Mouse (Mus musculus) myocyte (in vitro differentiated cells): ENCODE measurements around the gene Tktl1. TPM values are rescaled to one million over a fixed set of nuclear protein-coding genes. Genes with fewer than 3 reads are reported as not detected.
"Not testable (repeated sequence)": the region's sequence is repeated elsewhere in the genome, so short reads cannot be mapped to it uniquely, and the experiment has no call there.

Experiments
- H3K27me3 ChIP-seq: one replicate; pipeline ENCODE4 v1.6.1; 2011; ENCODE audit not compliant: control insufficient read depth, insufficient read depth, insufficient read length
- H3K36me3 ChIP-seq: one replicate; pipeline ENCODE4 v1.6.1; 2011; ENCODE audit not compliant: control insufficient read depth, insufficient read depth
- H3K4me2 ChIP-seq: one replicate; pipeline ENCODE4 v1.6.1; 2011; ENCODE audit warnings: low read depth, control low read depth
- H3K4me3 ChIP-seq: one replicate; pipeline ENCODE4 v1.5.1; 2011; ENCODE audit warnings: mild to moderate bottlenecking, control low read depth, moderate library complexity
- H3K79me2 ChIP-seq: one replicate; pipeline ENCODE4 v1.6.1; 2011; ENCODE audit not compliant: control insufficient read depth, insufficient read depth
- H3ac ChIP-seq: one replicate; pipeline ENCODE4 v1.6.1; 2011; ENCODE audit not compliant: control insufficient read depth, insufficient read length
- CEBPB ChIP-seq: IDR thresholded peaks from 2 replicates; pipeline ENCODE4 v1.6.1; 2011; ENCODE audit warnings: mild to moderate bottlenecking, moderate library complexity; ENCODE audit not compliant: poor library complexity, insufficient read depth, severe bottlenecking
- E2F4 ChIP-seq: IDR thresholded peaks from one replicate; pipeline ENCODE4 v1.6.1; 2011; ENCODE audit warnings: mild to moderate bottlenecking, control low read depth, moderate library complexity; ENCODE audit not compliant: insufficient read depth
- MAX ChIP-seq: IDR thresholded peaks from one replicate; pipeline ENCODE4 v1.6.1; 2011; ENCODE audit warnings: low read depth, mild to moderate bottlenecking, control low read depth
- MYOD1 ChIP-seq, 3 experiments: IDR thresholded peaks; one replicate each; pipeline ENCODE4 v1.6.1; 2011; ENCODE audit warnings: control low read depth in 2 of 3, low read depth in 2 of 3, mild to moderate bottlenecking in 2 of 3, moderate library complexity in 1 of 3; ENCODE audit not compliant: insufficient read length in 2 of 3, control insufficient read depth in 1 of 3
- MYOG ChIP-seq, 3 experiments: IDR thresholded peaks; one replicate each; pipeline ENCODE4 v1.6.1; 2011; ENCODE audit warnings: control low read depth in 2 of 3, low read depth in 2 of 3, mild to moderate bottlenecking in 2 of 3; ENCODE audit not compliant: insufficient read length in 2 of 3, control insufficient read depth in 1 of 3, insufficient read depth in 1 of 3
- POLR2A ChIP-seq: IDR thresholded peaks from one replicate; pipeline ENCODE4 v1.6.1; 2011; ENCODE audit warnings: low read depth, mild to moderate bottlenecking, control low read depth, moderate library complexity; ENCODE audit not compliant: insufficient read length
- POLR2AphosphoS2 ChIP-seq: IDR thresholded peaks from one replicate; pipeline ENCODE4 v1.6.1; 2011; ENCODE audit warnings: low read depth, control low read depth; ENCODE audit not compliant: insufficient read length
- REST ChIP-seq: IDR thresholded peaks from one replicate; pipeline ENCODE4 v1.6.1; 2011; ENCODE audit warnings: mild to moderate bottlenecking, control low read depth, moderate library complexity; ENCODE audit not compliant: insufficient read depth, insufficient read length
- SRF ChIP-seq: IDR thresholded peaks from one replicate; pipeline ENCODE4 v1.6.1; 2011; ENCODE audit warnings: low read depth; ENCODE audit not compliant: control insufficient read depth, insufficient read length
- TCF12 ChIP-seq: IDR thresholded peaks from one replicate; pipeline ENCODE4 v1.6.1; 2011; ENCODE audit warnings: mild to moderate bottlenecking, control low read depth; ENCODE audit not compliant: poor library complexity, insufficient read depth, severe bottlenecking
- TCF3 ChIP-seq: IDR thresholded peaks from one replicate; pipeline ENCODE4 v1.6.1; 2011; ENCODE audit warnings: low read depth, control low read depth; ENCODE audit not compliant: insufficient read length
- USF1 ChIP-seq: IDR thresholded peaks from one replicate; pipeline ENCODE4 v1.6.1; 2011; ENCODE audit warnings: low read depth, mild to moderate bottlenecking, control low read depth, moderate library complexity
- polyA plus RNA-seq: library from polyadenylated mRNA; unstranded; fragments of >200 nt; fragmentation: generic; extraction: Trizol; gene quantifications from one replicate; pipeline ENCODE4 v1.2.1, GENCODE M21; 2012; ENCODE audit warnings: missing spikeins

Tktl1 gene
- polyA plus RNA-seq = not detected

- no peak within 1 kb of the TSS for H3K4me2 ChIP-seq
- H3ac ChIP-seq = no peak within 1 kb of the TSS
- TF ChIP-seq MYOD1 (IDR thresholded peaks at IDR 0.05; ENCODE audit: control insufficient read depth in 1 of 3, insufficient read length in 2 of 3, low read depth in 2 of 3) = no peak
- TF ChIP-seq CEBPB = no peak
- TF ChIP-seq SRF = no peak
- TF ChIP-seq E2F4 = no peak
- TF ChIP-seq POLR2A = no peak
- TF ChIP-seq TCF12 = no peak
- TF ChIP-seq TCF3 = no peak
- no peak for TF ChIP-seq MAX
- no peak for TF ChIP-seq MYOG (IDR thresholded peaks at IDR 0.05; ENCODE audit: control insufficient read depth in 1 of 3, insufficient read depth in 1 of 3, insufficient read length in 2 of 3, low read depth in 2 of 3)
- TF ChIP-seq USF1 = no peak
- TF ChIP-seq REST = no peak
- TF ChIP-seq POLR2AphosphoS2 = no peak
Observed at GRCm38 (mm10) chrX:74176959-74177358, at the start of gene Tktl1. Gene Tktl1, plus strand, starts transcription at chrX:74177259.

DNA sequence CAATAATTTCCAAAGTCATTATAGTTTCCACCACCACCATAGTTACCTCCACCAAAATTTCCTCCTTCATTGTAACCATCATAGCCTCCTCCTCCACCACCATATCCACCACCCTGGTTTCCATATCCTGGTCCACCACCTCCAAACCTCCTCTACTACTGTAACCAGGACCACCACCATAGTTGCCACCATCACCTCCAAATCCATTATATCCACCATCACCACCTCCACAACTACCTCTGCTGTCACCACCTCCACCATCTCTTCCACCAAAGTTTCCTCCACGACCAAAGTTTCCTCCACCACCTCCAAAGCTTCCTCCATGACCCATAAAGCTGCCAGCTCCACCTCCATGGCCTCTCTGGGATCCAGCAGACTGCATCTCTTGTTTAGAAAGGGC lies 41.8 kb upstream of the Tktl1 start, which contains the start of gene Mecp2:
Mecp2 (minus strand) TSS at position 101 of the 400 bp plus-strand sequence.
- not testable (repeated sequence) for H3K79me2 ChIP-seq

More at GRCm38 (mm10) chrX:74176959-74177358, at the start of gene Tktl1:
- no peak within 1 kb of the TSS for H3K4me3 ChIP-seq
- H3K36me3 ChIP-seq = no peaks in the 10 kb centered on the region
- H3K27me3 ChIP-seq = no peaks in the 10 kb centered on the region
- no peaks in the 10 kb centered on the region for H3K79me2 ChIP-seq

DNA sequence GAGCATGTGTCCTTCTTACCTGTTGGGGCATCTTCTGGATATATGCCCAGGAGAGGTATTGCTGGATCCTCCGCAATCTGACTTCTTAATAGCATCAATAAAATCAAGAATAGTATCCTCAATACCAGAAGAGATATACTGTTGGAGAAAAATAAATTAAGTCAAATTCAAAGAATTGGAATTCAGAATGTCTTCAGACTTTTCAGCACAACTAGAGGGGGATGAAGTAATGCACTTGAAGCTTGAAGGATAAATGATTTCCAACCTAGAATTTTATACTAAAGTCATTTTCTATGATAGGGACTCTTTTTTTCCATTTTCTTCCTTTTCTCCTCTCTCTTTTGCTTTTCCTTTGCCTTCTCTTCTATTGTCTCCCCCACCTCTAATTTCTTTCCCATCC lies 9.3 kb upstream of the Tktl1 start, which contains the start of gene Tex28:
Tex28 (minus strand) TSS at position 101 of the 400 bp plus-strand sequence.
- H3K4me2 ChIP-seq = no peak within 1 kb of the TSS
- H3K79me2 ChIP-seq = no peaks in the 10 kb centered on the region
- H3ac ChIP-seq = no peak within 1 kb of the TSS
- H3K27me3 ChIP-seq = no peaks in the 10 kb centered on the region
- no peaks in the 10 kb centered on the region for H3K36me3 ChIP-seq
- TF ChIP-seq MYOG (IDR thresholded peaks at IDR 0.05; ENCODE audit: control insufficient read depth in 1 of 3, insufficient read depth in 1 of 3, insufficient read length in 2 of 3, low read depth in 2 of 3) (no peak), CEBPB (no peak), MAX (no peak), REST (no peak), USF1 (no peak), POLR2AphosphoS2 (no peak), MYOD1 (IDR thresholded peaks at IDR 0.05; ENCODE audit: control insufficient read depth in 1 of 3, insufficient read length in 2 of 3, low read depth in 2 of 3) (no peak), TCF3 (no peak), SRF (no peak), E2F4 (no peak), TCF12 (no peak)
- no peak within 1 kb of the TSS for H3K4me3 ChIP-seq

More for the DNA sequence above, 41.8 kb upstream of the Tktl1 start, which contains the start of gene Mecp2:
- not testable (repeated sequence) for H3K27me3 ChIP-seq, H3K4me3 ChIP-seq, H3ac ChIP-seq, H3K4me2 ChIP-seq, H3K36me3 ChIP-seq

DNA sequence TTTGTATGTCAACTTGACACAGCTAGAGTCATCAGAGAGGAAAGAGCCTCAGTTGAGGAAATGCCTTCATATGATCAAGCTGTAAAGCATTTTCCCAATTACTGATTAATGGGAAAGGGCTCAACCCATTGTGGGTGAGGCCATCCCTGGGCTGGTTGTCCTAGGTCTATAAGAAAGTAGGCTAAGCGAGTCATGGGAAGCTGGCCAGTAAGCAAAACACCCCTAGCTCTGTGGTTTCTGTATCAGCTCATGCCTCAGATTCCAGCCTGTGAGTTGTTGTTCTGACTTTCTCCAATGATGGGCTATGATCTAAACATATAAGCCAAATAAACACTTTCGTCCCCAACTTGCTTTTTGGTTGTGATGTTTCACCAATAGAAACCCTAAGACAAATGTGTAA lies 26.5 kb downstream of the Tktl1 start:
- H3K36me3 ChIP-seq = no peaks in the 10 kb centered on the region
- no peaks in the 10 kb centered on the region for H3K79me2 ChIP-seq
- H3K4me2 ChIP-seq = no peak overlapping the region
- no peak overlapping the region for H3K4me3 ChIP-seq
- TF ChIP-seq USF1 = no peak
- TF ChIP-seq POLR2AphosphoS2 = no peak
- TF ChIP-seq TCF3 = no peak
- TF ChIP-seq MYOG (IDR thresholded peaks at IDR 0.05; ENCODE audit: control insufficient read depth in 1 of 3, insufficient read depth in 1 of 3, insufficient read length in 2 of 3, low read depth in 2 of 3) = no peak
- TF ChIP-seq TCF12 = no peak
- TF ChIP-seq E2F4 = no peak
- no peak for TF ChIP-seq MAX
- no peak for TF ChIP-seq POLR2A
- no peaks in the 10 kb centered on the region for H3K27me3 ChIP-seq
- H3ac ChIP-seq = no peak overlapping the region

GRCm38 (mm10) chrX:74218496-74218895 lies 41.4 kb downstream of the Tktl1 start:
- Histone ChIP-seq H3K36me3 (peaks cover 14% of the 10 kb centered on the region), H3K4me2 (no peak overlapping the region), H3K79me2 (no peaks in the 10 kb centered on the region), H3ac (no peak overlapping the region), H3K27me3 (no peaks in the 10 kb centered on the region), H3K4me3 (no peak overlapping the region)
- TF ChIP-seq MAX (no peak), POLR2A (no peak), E2F4 (no peak), TCF12 (no peak), MYOG (IDR thresholded peaks at IDR 0.05; ENCODE audit: control insufficient read depth in 1 of 3, insufficient read depth in 1 of 3, insufficient read length in 2 of 3, low read depth in 2 of 3) (no peak), POLR2AphosphoS2 (no peak)
